Mouse (Mus musculus) MEL (cell line): Measurements from ENCODE around the gene Oog1. TPM values are rescaled to one million over a fixed set of nuclear protein-coding genes. Genes with fewer than 3 reads are reported as not detected.
"Not testable (repeated sequence)": the region's sequence is repeated elsewhere in the genome, so short reads cannot be mapped to it uniquely, and the experiment has no call there.

Source experiments
- DNase-seq: peaks from one replicate; pipeline ENCODE4 v3.0.0; 2011; ENCODE audit warnings: low read depth, low spot score
- H3K27ac ChIP-seq: 2 replicates; pipeline ENCODE4 v1.5.1; 2012; ENCODE audit warnings: low read depth, mild to moderate bottlenecking, control low read depth, low read length, moderate library complexity; ENCODE audit not compliant: control insufficient read depth
- H3K27me3 ChIP-seq, 2 experiments: fragments of 150-350 bp in 1 of 2; sonication (generic) in 1 of 2; 2 replicates each; pipeline ENCODE4 v1.6.1; 2012; ENCODE audit warnings: low read length in 2 of 2, mild to moderate bottlenecking in 2 of 2, improper control_type of control experiment in 1 of 2, moderate library complexity in 1 of 2; ENCODE audit not compliant: insufficient read depth in 2 of 2, control insufficient read depth in 1 of 2
- H3K36me3 ChIP-seq, 2 experiments: 2 replicates each; pipeline ENCODE4 v1.6.1; 2012 to 2014; ENCODE audit warnings: low read length in 2 of 2, improper control_type of control experiment in 1 of 2, inconsistent platforms in 1 of 2, mild to moderate bottlenecking in 1 of 2; ENCODE audit not compliant: insufficient read depth in 2 of 2, control insufficient read depth in 1 of 2
- H3K4me1 ChIP-seq, 2 experiments: fragments of 150-350 bp in 1 of 2; sonication (generic) in 1 of 2; 2 replicates each; pipeline ENCODE4 v1.6.1; 2012; ENCODE audit warnings: low read length in 2 of 2, improper control_type of control experiment in 1 of 2, mild to moderate bottlenecking in 1 of 2; ENCODE audit not compliant: insufficient read depth in 2 of 2, control insufficient read depth in 1 of 2
- H3K4me3 ChIP-seq, 2 experiments: fragments of 150-350 bp in 1 of 2; sonication (generic) in 1 of 2; 2 replicates each; pipeline ENCODE4 v1.5.1; 2012; ENCODE audit warnings: low read depth in 2 of 2, low read length in 2 of 2, mild to moderate bottlenecking in 2 of 2, moderate library complexity in 2 of 2, control low read depth in 1 of 2, improper control_type of control experiment in 1 of 2; ENCODE audit not compliant: control insufficient read depth in 1 of 2, insufficient read depth in 1 of 2
- H3K79me2 ChIP-seq: 2 replicates; pipeline ENCODE4 v1.6.1; 2012; ENCODE audit warnings: mild to moderate bottlenecking, low read length, moderate library complexity; ENCODE audit not compliant: control insufficient read depth, poor library complexity, insufficient read depth
- H3K9ac ChIP-seq: 2 replicates; pipeline ENCODE4 v1.6.1; 2012; ENCODE audit warnings: low read depth, mild to moderate bottlenecking, control low read depth, low read length, moderate library complexity; ENCODE audit not compliant: control insufficient read depth, poor library complexity, severe bottlenecking
- H3K9me3 ChIP-seq: fragments of 150-350 bp; sonication (generic); replicated peaks from 2 replicates; pipeline ENCODE4 v1.6.1; 2012; ENCODE audit warnings: mild to moderate bottlenecking, low read length, improper control_type of control experiment, moderate library complexity; ENCODE audit not compliant: insufficient read depth
- polyA plus RNA-seq, 2 experiments: library from polyadenylated mRNA; stranded (reverse) in 1 of 2; unstranded in 1 of 2; fragments of >175 nt in 1 of 2; fragments of >200 nt in 1 of 2; gene quantifications; 2 replicates each; pipeline versions ENCODE4 v1.2.1 to v1.2.4; 2012; ENCODE audit warnings: low replicate concordance in 2 of 2, low read depth in 1 of 2; ENCODE audit not compliant: insufficient read length in 2 of 2, insufficient read depth in 1 of 2, missing spikeins in 1 of 2
- total RNA-seq: library from RNA; depleted of rRNA; stranded (reverse); fragments of 300-350 nt; gene quantifications from 2 replicates; pipeline ENCODE4 v1.2.3, GENCODE M21; 2012; rRNA removed

Gene Oog1
- total RNA-seq (not detected in 2 replicates), polyA plus RNA-seq (not detected)

GRCm38 (mm10) chr12:87602388-87602787 lies at the start of gene Oog1:
Gene Oog1, plus strand, starts transcription at chr12:87602688.
- H3K27ac ChIP-seq, H3K4me3 ChIP-seq, H3K36me3 ChIP-seq, H3K4me1 ChIP-seq, H3K9ac ChIP-seq, H3K9me3 ChIP-seq, H3K79me2 ChIP-seq, DNase-seq, H3K27me3 ChIP-seq: not testable (repeated sequence)

DNA sequence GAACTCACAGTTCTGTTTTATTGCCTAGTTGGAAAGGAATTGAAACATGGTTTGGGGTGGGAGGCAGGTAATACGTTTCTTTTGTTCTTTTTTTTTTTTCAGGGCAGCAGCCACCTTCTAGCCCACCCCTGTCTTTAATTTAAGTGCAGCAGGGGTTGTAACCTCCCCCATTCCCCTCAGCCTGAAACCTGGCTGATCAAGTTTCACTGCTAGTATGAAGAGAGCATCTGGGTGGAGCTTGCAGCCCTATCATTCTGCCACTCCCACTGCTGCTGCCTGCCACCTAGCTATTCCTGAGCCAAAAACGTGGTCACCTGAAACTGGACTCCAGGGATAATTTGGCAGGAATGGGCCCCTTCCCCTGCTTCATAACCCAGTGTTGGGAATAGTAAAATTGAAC lies 1.1 kb upstream of the Oog1 start:
- H3K4me1 ChIP-seq, H3K36me3 ChIP-seq, DNase-seq, H3K9me3 ChIP-seq, H3K79me2 ChIP-seq, H3K27ac ChIP-seq, H3K27me3 ChIP-seq, H3K4me3 ChIP-seq, H3K9ac ChIP-seq: not testable (repeated sequence)

DNA sequence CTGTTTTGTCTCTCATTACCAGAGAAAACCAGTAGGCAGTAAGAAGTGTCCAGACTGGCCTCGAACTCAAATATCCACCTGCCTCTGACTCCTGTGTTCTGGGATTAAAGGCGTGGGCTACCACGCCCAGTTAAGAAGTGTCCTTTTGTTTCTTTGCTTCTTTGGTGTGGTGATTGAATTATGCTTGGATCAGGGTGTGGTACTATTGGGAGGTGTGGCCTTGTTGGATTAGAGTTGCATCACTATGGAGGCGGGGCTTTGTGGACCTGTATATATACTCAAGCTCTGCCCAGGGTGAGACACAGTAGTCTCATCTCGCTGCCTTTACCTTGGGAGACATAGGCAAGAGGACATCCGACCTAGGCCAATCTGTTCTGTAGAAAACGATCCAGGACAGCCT lies 16.1 kb downstream of the Oog1 start, which contains the start of gene Gm4027:
Gene Gm4027 (plus strand): TSS at position 301 of the 400 bp plus-strand sequence.
- not testable (repeated sequence) for H3K27ac ChIP-seq, H3K9me3 ChIP-seq, H3K9ac ChIP-seq, H3K27me3 ChIP-seq, H3K36me3 ChIP-seq, DNase-seq, H3K4me1 ChIP-seq, H3K79me2 ChIP-seq, H3K4me3 ChIP-seq

- H3K27me3 ChIP-seq, H3K9ac ChIP-seq, DNase-seq, H3K79me2 ChIP-seq, H3K4me3 ChIP-seq, H3K9me3 ChIP-seq, H3K27ac ChIP-seq, H3K36me3 ChIP-seq, H3K4me1 ChIP-seq: not testable (repeated sequence)
These were observed 42.0 kb downstream of the Oog1 start, which contains the start of gene Gm16381 for GRCm38 (mm10) chr12:87644520-87644919. Gene Gm16381, minus strand, starts transcription at chr12:87644620.

DNA sequence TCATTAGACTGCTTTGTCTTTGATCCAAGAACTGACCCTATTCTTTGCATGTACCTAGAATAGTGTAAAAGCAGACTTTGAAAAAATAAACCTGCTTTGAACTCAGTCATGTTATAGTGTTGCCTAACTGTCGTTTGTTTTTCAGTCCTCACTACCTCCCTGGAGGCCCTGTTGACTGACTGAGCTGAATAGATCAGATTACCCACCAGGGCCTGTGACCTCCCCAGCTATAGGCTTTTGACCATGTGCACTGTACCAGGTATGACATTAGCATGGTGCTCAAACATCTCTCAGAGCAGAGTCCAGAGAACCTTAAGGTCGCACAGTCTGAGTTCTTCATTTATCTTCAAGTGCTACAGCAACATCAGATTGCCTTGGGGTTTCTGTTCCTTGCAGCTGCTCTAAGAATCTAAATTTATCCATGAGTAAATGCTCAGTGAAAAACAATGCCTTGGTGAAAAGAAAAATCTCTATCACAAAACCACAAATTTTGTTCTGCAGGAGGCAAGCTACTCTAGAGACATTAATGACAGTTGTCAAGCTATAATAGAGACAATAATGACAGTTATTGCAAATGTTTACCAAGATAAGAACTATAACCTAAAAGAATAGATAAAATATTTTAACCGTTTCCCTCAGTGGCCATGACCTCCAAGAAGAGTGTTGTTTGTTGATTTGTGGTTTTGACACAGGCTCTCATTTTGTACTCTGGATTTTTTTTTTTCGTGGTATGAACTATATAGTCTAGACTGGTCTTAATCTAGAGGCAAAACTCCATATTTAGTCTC lies 50.6 kb downstream of the Oog1 start:
- H3K27me3 ChIP-seq, H3K4me1 ChIP-seq, DNase-seq: not testable (repeated sequence)

More for the DNA sequence above, 50.6 kb downstream of the Oog1 start:
- not testable (repeated sequence) for H3K9me3 ChIP-seq, H3K79me2 ChIP-seq, H3K27ac ChIP-seq, H3K36me3 ChIP-seq, H3K4me3 ChIP-seq, H3K9ac ChIP-seq

Other genes with a start within 250 kb of the Oog1 start
- gene Sptlc2, start 214.3 kb upstream of the Oog1 start, total RNA-seq, result 61.6 and 64.6 TPM in 2 replicates
- 10 to 100 TPM in 1 of 2 experiments, not detected in 1; 75.9 TPM for gene Sptlc2, start 214.3 kb upstream of the Oog1 start, polyA plus RNA-seq
- 166 and 174 TPM in 2 replicates for gene Slirp, start 158.8 kb upstream of the Oog1 start, total RNA-seq
- 100 to 1,000 TPM in 1 of 2 experiments, not detected in 1; 182 TPM for gene Slirp, start 158.8 kb upstream of the Oog1 start, polyA plus RNA-seq
- 31.4 and 41.4 TPM in 2 replicates for gene Alkbh1, start 158.7 kb upstream of the Oog1 start, total RNA-seq
- 10 to 100 TPM in 1 of 2 experiments, not detected in 1; 48.9 TPM for gene Alkbh1, start 158.7 kb upstream of the Oog1 start, polyA plus RNA-seq
- gene Snw1, start 130.4 kb upstream of the Oog1 start, total RNA-seq, result 88.1 and 108 TPM in 2 replicates
- 10 to 100 TPM; 40.8 to 92.1 TPM for gene Snw1, start 130.4 kb upstream of the Oog1 start, polyA plus RNA-seq
- gene Gm5788, start 108.0 kb upstream of the Oog1 start, total RNA-seq, result not detected in 2 replicates
- gene Gm5788, start 108.0 kb upstream of the Oog1 start, polyA plus RNA-seq, result not detected
- gene Gm8300, start 88.4 kb upstream of the Oog1 start, total RNA-seq, result not detected in 2 replicates
- under 1 TPM in 1 of 2 experiments, not detected in 1; 0.07 TPM for gene Gm8300, start 88.4 kb upstream of the Oog1 start, polyA plus RNA-seq
- gene Gm4027, start 16.2 kb downstream of the Oog1 start, total RNA-seq, result not detected in 2 replicates
- gene Gm4027, start 16.2 kb downstream of the Oog1 start, polyA plus RNA-seq, result under 1 TPM in 1 of 2 experiments, not detected in 1; 0.06 TPM
- not detected in 2 replicates for gene Gm16381, start 41.9 kb downstream of the Oog1 start, total RNA-seq
- gene Gm16381, start 41.9 kb downstream of the Oog1 start, polyA plus RNA-seq, result not detected
- gene Gm21319, start 173.1 kb downstream of the Oog1 start, total RNA-seq, result not detected in 2 replicates
- gene Gm21319, start 173.1 kb downstream of the Oog1 start, polyA plus RNA-seq, result not detected
- gene Gm21936, start 192.8 kb downstream of the Oog1 start, total RNA-seq, result not detected in 2 replicates
- gene Gm21936, start 192.8 kb downstream of the Oog1 start, polyA plus RNA-seq, result not detected
- not detected in 2 replicates for gene BB287469, start 213.9 kb downstream of the Oog1 start, total RNA-seq
- gene BB287469, start 213.9 kb downstream of the Oog1 start, polyA plus RNA-seq, result not detected
- not detected in 2 replicates for gene Gm2001, start 239.7 kb downstream of the Oog1 start, total RNA-seq
- gene Gm2001, start 239.7 kb downstream of the Oog1 start, polyA plus RNA-seq, result not detected